Mouse (Mus musculus): ENCODE data around the gene Trank1.

The Trank1 gene

DNA sequence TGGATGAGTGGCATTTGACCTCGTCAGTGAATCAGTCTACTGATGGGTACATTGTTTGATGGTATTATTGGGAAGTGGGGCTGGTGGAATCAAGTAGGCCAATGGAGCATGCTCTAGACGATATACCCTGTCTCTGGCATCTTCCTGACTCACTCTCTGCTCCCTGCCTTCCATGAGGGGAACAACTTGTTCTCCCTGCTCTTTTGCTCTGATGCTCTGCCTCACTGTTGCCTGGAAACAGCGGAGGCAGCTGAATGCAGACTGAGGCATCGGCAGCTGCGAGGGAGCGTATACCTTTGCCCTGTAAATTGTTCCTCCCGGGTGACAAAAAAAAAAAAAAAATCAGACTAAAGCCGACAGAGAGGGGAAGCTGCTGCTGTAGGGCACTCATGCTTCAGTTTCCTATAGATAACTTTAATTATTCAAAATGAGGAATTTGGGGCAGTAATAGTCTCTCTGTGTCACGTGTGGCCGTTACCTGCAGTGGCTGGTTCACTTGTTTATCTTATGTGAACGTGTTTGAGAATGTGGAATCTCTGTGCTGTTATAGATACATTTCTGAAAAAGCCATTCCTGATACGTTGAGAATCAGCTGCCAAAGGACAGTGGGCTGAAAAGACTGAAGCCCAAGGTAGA, 9.2 kb upstream of the Trank1 start:
- no peak for DNase-seq (ENCODE audit: low read depth, low spot score)

GRCm38 (mm10) chr9:111304036-111304435, 7.5 kb upstream of the Trank1 start:
- DNase-seq (ENCODE audit: low read depth, low spot score) = no peak

GRCm38 (mm10) chr9:111306142-111306541, 5.4 kb upstream of the Trank1 start:
- no peak for DNase-seq (ENCODE audit: low read depth, low spot score)

GRCm38 (mm10) chr9:111311843-111312441, 403 bp downstream of the Trank1 start:
- DNase-seq (ENCODE audit: low read depth, low spot score) = no peak

DNA sequence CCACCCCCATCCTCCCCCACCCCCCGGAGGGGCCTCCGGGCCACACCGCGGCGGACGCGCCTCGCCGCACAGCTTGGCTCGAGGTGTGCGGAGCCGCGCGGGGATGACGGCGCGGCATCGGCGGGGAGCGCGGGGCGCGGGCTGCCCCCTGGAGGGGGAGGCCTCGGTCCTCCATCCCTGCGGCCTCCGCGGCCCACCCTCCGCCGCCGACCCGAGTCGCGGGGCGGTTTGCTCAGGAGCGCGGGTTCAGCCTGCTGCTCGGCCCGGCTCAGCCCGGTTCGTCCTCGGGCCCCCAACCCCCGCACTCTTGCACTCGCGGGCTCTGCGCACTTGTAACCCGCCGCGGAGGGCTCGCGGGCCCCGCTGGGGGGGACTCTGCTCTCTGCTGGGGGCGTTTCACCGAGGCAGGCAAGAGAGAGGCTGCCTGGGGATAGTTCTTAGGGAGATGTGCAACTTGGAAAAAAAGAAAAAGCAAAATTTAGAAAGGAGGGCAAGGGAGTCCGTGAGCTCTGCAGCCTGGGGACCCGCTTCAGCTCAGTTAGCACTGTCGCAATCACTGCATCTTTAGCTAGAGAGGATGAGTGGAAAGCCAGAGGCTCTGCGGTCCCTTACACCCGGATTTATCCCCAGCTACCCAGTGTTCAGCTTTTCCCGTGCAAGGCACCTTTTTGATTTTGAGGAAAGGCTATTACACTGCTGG, 1.1 kb downstream of the Trank1 start:
- no peak for DNase-seq (ENCODE audit: low read depth, low spot score)

- DNase-seq (ENCODE audit: low read depth, low spot score) = no peak
These were observed 1.8 kb downstream of the Trank1 start for GRCm38 (mm10) chr9:111313299-111313698.

DNA sequence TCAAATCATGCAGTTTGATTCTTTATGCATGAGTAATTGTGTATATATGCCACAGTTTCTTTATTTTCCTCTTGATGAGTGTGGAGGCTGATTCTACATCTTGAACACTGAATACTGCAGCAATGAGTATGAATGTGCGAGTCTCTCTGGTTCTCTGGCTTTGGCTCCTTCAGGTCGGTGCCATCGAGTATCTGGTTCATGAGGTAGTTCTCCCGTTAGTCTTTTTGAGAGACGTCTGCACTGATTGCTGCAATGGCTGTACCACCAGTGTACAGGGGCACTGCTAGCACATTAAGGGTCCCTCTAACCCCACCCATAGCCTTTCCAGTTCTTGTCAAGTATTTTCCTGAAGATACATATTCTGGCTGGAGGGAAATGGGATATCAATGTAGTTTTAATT, 2.3 kb downstream of the Trank1 start:
- DNase-seq (ENCODE audit: low read depth, low spot score) = no peak

DNA sequence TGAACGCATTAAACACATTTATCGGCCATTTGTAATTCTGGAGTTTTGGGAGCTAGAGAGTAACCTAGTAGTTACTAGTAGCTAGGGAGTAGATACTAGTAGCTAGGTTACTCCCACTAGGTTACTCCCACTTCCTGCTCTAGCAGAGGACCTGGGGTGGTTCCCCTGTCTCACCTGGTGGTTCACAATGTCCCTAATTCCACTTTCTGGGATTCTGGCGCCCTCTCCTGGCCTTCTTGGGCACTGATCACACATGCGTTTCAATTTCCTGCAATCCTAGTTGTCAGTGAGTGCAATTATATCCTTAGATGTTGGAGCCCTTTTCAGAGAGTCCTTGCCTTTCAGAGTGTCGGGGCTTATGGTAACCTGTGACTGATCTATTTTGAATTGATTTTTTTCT, 2.7 kb downstream of the Trank1 start:
- DNase-seq (ENCODE audit: low read depth, low spot score) = no peak

- no peak for DNase-seq (ENCODE audit: low read depth, low spot score)
These were observed 9.4 kb downstream of the Trank1 start for GRCm38 (mm10) chr9:111320912-111321311.

DNA sequence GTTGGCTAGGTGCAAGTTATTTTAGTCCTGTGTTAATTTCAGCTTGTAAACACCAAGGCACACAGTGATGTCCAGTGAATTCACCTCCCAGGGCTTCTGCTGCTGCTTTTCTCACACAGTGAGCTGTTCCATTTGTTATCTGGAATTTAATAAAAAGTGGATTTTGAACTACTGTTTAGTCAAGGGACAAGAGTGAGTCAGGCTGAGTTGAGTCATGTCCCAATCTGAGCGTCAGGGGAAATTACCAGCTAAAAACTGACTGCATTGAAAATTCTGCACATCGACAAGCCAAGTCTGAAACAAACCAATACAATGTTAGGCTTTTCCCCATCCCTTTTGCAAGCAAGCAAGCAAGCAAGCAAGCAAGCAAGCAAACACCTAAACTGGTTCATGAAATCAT, 13.3 kb downstream of the Trank1 start:
- no peak for DNase-seq (ENCODE audit: low read depth, low spot score)

DNA sequence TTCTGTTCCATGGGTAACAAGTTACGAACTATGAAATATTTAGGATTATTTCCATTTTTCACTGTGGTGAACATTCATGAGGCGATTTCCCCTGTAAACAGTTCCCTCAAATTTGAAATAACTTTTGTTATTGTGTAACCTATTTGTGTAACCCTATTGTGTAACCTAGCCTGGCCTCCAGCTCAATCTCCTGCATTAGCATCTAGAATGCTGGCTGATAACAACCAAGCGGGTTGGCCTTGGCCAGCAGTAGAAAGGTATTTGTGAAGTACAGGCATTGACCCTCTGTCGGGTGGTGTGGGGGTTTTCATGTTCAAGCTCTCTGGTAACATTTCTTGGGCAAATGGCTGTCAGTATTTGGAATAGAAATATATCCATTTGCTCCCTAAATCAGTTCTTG, 18.3 kb downstream of the Trank1 start:
- no peak for DNase-seq (ENCODE audit: low read depth, low spot score)

- no peak for DNase-seq (ENCODE audit: low read depth, low spot score)
These were observed 22.3 kb downstream of the Trank1 start for GRCm38 (mm10) chr9:111333790-111334189.

DNA sequence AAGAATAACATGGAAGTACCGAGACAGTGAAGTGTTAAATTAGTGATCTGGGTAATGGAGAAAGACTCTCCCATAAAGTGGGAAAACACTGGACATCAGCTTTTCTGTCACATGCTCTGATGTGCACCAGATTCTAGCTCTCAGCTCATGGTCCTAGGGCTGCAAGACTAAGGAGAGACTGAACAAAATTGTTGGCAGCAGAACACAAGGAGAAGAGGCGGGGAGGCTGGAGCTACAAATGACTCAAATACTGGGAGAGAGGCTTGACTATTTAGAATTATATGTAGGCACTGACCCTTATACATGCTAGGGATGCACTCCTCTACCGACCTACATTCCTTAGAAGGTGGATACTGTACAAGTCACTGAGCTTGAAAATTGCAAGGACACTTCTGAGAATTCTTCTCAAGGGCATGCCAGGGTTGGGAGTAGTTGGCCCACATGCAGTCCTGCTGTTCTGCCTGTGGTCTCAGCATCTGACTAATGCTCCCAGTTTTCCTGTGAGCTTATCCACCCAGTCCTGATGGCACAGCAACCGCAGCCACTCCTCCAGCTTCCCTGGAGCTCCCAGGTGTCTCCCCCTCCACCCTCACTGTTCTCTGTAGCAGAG, 23.1 kb downstream of the Trank1 start:
- DNase-seq (ENCODE audit: low read depth, low spot score) = no peak

- DNase-seq (ENCODE audit: low read depth, low spot score) = no peak
These were observed 39.7 kb downstream of the Trank1 start for GRCm38 (mm10) chr9:111351233-111351632.

DNA sequence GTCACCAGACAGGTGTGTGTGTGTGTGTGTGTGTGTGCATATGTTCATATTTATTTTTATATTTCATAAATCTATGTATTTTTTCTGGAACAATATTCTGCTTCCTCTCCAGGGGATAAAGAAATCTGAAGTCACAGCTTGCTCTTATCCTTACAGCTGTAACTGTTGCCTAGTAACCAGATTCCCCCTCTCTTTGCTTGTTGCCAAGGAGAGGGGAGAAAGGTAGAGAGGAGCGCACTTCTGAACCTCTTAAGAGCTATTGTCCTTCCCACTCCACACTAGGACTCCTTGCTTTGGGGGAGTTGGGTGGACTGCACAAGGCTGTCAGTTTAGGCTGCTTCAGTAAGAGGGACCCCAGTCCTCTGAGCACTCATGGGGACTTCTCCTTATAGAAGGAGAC, 40.1 kb downstream of the Trank1 start:
- no peak for DNase-seq (ENCODE audit: low read depth, low spot score)

DNA sequence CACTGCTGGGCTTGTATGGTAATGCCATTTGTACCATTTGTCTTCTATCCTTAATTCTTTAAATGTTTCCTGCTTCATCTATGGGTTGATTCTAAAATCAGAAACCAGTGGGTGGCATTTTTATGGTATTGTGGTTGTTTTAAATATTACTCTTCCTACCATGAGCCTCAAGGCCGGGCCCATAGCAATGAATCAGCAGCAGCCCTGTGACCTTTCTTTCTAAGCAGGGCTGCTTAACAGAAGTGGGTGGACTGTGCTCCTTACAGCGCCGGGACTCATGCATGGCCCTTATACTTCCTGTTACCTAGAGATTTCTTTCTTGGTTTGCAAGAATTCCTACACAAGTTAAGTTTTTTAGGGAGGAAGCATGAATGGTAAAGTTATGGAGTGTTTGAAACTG, 41.1 kb downstream of the Trank1 start:
- no peak for DNase-seq (ENCODE audit: low read depth, low spot score)

DNA sequence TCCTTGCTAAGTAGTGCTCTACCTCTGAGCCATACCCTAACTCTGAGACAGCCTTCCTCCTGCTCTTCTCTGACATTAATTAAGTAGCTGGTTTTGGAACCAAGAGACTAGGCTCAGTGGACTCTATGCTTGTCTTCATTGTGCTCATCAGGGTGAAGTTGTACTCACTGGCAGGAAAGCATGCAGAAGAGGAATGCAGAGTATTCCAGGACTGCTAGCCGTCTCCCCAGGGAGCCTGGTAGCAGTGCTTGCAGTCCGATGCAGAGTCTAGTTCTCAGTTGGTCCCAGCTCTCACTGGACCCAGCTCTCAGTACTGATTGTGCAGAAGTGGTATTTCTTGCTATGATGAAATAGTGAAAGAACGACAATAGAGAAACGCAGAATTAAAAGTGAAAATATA, 43.5 kb downstream of the Trank1 start:
- no peak for DNase-seq (ENCODE audit: low read depth, low spot score)

DNA sequence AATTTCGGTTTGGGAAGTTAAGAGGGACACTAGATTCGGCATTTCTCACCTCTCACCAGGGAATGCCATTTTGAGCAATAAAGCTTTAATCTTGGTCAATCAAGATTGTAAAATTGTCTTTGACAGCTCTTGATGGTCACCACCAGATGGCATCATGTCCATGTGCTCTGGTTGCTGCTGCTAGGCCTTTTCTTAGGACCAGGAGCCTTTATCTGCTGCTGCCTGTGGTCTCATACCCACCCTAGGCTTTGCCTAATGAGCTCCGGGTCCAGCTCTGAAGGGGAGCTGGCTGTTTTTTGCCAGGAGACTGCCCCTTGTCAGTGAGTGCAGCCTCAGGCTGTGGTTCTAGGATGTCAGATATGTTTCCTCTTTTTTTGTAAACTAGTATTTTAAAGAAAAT, 44.8 kb downstream of the Trank1 start:
- peak; percentile 26 for DNase-seq (ENCODE audit: low read depth, low spot score)

GRCm38 (mm10) chr9:111363656-111364055, 52.1 kb downstream of the Trank1 start:
- no peak for DNase-seq (ENCODE audit: low read depth, low spot score)

GRCm38 (mm10) chr9:111367713-111368112, 56.2 kb downstream of the Trank1 start:
- no peak for DNase-seq (ENCODE audit: low read depth, low spot score)

- DNase-seq (ENCODE audit: low read depth, low spot score) = no peak
These were observed 60.5 kb downstream of the Trank1 start for GRCm38 (mm10) chr9:111372079-111372478.

DNA sequence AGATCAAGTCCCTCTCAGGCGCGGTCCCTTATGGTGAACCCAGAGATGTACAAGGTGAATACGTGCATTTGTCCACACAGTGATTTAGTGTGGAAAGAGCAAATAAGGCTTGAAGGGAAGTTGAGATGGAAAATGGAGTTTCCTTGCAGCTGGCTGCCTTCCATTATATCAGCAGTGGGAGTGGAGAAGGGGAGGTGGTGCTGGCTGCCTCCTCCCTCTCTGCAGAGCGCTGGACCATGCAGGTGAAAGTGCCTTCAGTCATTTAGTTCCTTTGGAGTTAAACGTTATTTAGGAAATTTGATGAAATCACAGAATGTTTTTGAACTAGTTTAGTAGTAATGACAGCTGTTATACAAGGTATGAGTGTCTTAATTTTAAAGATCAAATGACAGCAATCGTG, 66.3 kb downstream of the Trank1 start:
- no peak for DNase-seq (ENCODE audit: low read depth, low spot score)
